Mouse (Mus musculus) gastrocnemius, adult 18-20 months (tissue): Measurements from ENCODE around the gene Npb. TPM values are rescaled to one million over a fixed set of nuclear protein-coding genes. Genes with fewer than 3 reads are reported as not detected.
A peak's percentile ranks its signal among the peaks of the same experiment; 100 is the strongest.
"Not testable (repeated sequence)": the region's sequence is repeated elsewhere in the genome, so short reads cannot be mapped to it uniquely, and the experiment has no call there.

Source experiments
- DNase-seq: peaks from one replicate; pipeline ENCODE4 v3.0.0; 2021; ENCODE audit warnings: low spot score
- long read RNA-seq, 2 experiments: library from polyadenylated mRNA; stranded (forward); transcript quantifications; one replicate each; pipeline ENCODE4 v2.0.0; 2021
- total RNA-seq, 2 experiments: library from RNA; stranded (reverse); gene quantifications; 2 replicates each; pipeline ENCODE4 v1.2.3; 2021

Gene Npb
- total RNA-seq: not detected
- long read RNA-seq, experiment 1: 0 reads
- long read RNA-seq, experiment 2: 0 reads

- DNase-seq: no peak
Measured at GRCm38 (mm10) chr11:120608241-120609034, at the start of gene Npb. Npb (plus strand) TSS chr11:120608477.

- not testable (repeated sequence) for DNase-seq
Measured at GRCm38 (mm10) chr11:120558843-120559242, 49.4 kb upstream of the Npb start.

DNA sequence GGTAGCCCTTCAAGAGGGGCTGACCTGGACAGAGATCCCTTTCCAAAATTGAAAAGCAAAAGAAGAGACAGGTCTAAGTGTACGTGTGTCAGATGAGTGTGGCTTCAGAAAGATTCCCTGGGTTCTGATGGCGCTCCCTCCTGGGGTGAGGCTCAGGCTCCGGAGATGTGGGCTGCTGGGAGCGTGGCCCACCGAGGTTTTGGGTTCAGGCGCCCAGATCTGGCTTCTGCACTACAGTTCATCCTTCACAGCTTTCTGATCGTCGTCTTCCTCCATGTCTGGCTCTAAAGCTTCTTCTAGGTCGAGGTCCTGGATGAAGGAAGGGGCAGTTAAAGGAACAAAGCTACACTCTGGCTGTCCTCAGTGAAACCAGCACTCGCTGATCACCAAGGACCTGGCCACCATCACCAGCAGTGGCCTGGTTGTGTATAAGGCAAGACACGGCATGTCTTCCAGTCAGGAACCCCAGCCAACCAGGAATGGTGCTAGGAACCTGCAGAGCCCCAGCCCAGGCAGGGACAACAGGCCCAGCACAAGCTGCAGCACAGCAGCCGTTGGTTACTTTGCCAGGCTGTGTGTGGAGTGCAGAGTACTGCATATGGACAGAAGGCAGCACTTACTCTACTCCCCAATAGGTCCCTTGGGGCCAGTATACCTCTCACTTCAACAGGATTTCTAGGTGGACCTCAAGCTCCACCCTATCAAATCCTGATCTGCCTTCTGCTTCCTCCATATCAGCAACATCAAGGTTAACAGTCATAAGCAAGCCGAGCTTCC, 47.1 kb upstream of the Npb start:
- DNase-seq: no peak

DNA sequence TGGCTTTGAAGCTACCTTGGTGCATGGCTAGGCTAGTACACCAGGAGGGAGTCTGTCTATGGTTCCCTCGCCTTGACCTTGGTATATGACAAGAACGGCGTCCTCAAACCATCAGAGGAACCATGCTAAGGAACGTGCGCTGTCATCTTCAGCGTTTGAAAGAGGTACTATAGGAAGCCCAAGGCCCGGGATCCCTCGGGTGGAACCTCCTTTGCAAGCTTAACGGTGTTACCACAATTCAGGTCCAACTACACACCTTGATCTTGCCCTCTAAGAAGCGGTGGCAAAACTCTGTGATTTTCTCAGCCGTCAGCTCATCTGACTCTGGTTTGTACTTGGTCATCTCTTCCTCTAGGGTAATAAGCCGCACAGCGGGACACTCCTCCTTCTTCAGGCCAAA, 45.3 kb upstream of the Npb start:
- no peak for DNase-seq

- no peak for DNase-seq
Measured at GRCm38 (mm10) chr11:120565114-120565513, 43.2 kb upstream of the Npb start.

GRCm38 (mm10) chr11:120568324-120568723, 40.0 kb upstream of the Npb start:
- DNase-seq: no peak

DNA sequence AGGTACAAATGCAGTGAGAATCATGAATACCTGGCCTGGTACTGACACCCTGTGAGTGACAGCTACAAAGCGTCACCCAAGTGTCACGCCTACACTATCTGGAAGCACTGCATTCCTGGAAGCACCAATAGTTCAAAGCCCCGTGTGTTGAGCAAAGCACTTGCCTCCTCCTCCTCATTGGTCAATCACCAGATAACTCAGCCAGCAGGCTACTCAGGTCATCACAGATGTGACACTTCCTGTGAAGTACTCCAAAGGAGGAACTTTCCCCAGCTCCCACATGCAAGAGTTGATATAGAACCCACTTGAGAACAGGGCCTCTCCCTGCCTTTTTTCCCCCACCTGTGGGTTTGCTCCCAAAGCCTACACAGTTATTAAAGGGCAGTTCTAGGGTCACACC, 37.2 kb upstream of the Npb start:
- no peak for DNase-seq

- no peak for DNase-seq
Measured at GRCm38 (mm10) chr11:120571754-120572416, 36.4 kb upstream of the Npb start.

GRCm38 (mm10) chr11:120572417-120572751, 35.9 kb upstream of the Npb start:
- DNase-seq: no peak

DNA sequence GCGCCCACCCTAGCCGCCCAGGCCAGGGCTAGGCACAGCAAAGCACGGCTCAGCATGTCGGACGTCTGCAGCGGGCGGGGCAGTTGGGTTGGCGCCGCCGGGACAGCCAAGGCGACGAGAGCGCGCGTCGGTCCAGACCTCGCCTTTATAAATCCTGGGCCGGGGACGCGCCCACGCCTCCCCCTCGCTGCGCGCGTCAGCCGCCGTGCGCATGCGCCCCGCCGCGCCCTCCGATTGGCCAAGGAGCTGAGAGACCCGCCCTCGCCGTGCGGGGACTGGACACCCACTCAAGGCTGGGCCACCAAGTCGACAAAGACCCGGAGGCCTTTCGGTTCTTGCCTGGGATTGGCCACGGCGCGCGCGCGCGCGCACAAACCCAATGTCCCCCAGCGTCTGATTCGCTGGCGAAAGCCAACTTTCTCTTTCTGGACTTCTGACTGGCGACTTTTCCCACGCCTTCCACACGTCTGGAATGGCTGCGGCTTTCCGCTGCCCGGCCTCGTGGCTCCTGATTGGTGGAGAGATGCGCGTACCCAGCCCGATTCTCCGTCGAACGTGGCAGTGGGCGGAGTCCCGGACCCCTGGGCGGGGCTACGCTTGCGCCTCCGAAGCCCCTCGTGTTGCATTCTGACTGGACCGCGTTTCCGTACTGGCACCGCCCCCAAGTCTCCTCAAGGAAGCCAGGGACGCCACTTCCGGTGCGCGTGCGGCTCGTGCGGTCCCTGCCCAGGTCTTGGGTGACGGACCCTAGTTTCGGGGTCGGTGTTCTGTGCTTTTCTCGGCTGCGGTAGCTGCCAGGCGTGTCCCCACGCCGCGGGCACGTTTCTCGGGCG, 35.3 kb upstream of the Npb start, which contains the start of gene P4hb:
Gene P4hb (minus strand): TSS at position 502 of the 833 bp plus-strand sequence.
- peak; percentile 100 for DNase-seq

GRCm38 (mm10) chr11:120573585-120574277, 34.5 kb upstream of the Npb start:
- DNase-seq: no peak

- no peak for DNase-seq
Measured at GRCm38 (mm10) chr11:120574278-120574600, 34.0 kb upstream of the Npb start.

DNA sequence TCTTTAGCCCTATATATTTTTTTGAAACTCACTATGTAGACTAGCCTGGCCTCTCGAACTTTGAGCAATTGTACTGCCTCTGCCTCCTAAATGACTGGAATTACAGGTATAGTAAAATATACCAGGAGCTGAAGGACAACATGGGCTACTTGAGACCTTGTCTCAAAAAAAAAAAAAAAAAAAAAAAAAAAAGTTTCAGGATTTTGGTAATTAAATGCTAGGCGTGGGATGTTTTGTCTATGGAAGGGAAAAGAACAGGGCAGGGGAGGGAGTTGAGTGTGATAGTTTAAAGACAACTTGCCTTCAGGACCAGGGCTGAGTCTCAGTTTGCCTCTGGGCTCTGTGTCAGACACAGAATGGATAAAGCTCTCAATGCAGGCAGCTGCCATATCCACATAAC, 33.2 kb upstream of the Npb start:
- no peak for DNase-seq

- DNase-seq: no peak
Measured at GRCm38 (mm10) chr11:120575940-120576339, 32.3 kb upstream of the Npb start.

GRCm38 (mm10) chr11:120576365-120576981, 31.8 kb upstream of the Npb start:
- DNase-seq: no peak

DNA sequence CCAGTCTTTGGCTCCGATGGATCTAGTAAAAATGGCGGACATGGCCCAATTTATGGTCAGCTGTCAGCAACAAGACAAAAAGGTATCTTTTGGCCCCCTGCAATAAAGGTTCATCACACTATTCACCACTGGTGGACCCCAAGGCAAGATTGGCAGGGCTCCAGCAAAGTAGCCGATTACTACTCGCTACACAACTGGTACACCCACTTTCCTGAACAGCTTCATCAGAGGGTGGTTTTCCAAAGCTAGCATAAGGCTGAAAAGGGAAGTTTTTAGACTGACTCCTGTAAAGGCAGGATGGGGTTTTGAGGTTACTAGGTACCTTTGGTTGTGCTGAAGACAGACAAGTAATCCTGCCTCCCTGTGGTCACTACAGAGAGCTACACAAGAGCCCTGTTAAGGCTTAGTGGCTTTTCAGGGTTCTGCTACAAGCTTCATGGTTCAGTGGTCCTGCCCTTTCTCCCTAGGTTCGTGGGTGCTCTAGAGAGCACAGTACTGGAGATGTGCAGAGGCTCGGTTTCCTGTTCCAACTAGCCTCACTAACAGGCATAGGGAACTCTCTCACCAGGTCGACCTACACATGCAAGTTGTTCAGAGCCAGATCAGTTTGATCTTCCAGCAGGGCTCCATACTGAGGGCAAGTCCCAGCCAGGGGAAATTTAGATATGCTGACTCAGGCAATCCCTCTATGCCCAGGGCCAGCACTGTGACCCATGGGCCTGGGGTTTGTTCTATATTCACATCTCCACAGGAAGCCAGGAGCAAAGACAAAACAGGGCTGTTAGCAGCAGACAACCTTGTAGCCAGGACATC, 30.9 kb upstream of the Npb start:
- DNase-seq: no peak

GRCm38 (mm10) chr11:120578024-120578693, 30.1 kb upstream of the Npb start:
- no peak for DNase-seq

GRCm38 (mm10) chr11:120578694-120579243, 29.5 kb upstream of the Npb start:
- DNase-seq: no peak
